Mouse (Mus musculus) inflammation-experienced regulatory T-cells, adult 6 months (primary cell): ENCODE results near the gene Mest. TPM values are rescaled to one million over a fixed set of nuclear protein-coding genes. Genes with fewer than 3 reads are reported as not detected.

Source experiments
- ATAC-seq: one replicate; pipeline ENCODE4 v1.8.0; 2017
- polyA plus RNA-seq, 3 experiments: library from polyadenylated mRNA; unstranded; fragments of 100-300 nt; shearing (Covaris generic); gene quantifications; one replicate each; pipeline ENCODE4 v1.2.1; 2017

The Mest gene
- polyA plus RNA-seq, 3 experiments from 2014 or later = 0.82 to 1.7 (median 1.5) TPM

- ATAC-seq = no peak
These were observed 21.5 kb downstream of the Mest start for GRCm38 (mm10) chr6:30744846-30745245.

GRCm38 (mm10) chr6:30745591-30745990, 22.2 kb downstream of the Mest start:
- no peak for ATAC-seq

GRCm38 (mm10) chr6:30747631-30748357, 24.4 kb downstream of the Mest start:
- ATAC-seq = no peak

GRCm38 (mm10) chr6:30748358-30748910, 25.1 kb downstream of the Mest start:
- no peak for ATAC-seq

- ATAC-seq = no peak
These were observed 25.8 kb downstream of the Mest start for GRCm38 (mm10) chr6:30749042-30749689.

- ATAC-seq = no peak
These were observed 26.5 kb downstream of the Mest start for GRCm38 (mm10) chr6:30749892-30750291.

GRCm38 (mm10) chr6:30750482-30750881, 27.1 kb downstream of the Mest start:
- ATAC-seq = no peak

- ATAC-seq = no peak
These were observed 27.9 kb downstream of the Mest start for GRCm38 (mm10) chr6:30751209-30751608.

Other genes starting within 250 kb of the Mest start
- gene Tmem209, start 213.8 kb upstream of the Mest start, polyA plus RNA-seq = 10 to 100 TPM; 56.2 to 68.8 (median 61.0) TPM
- gene Ssmem1, start 213.7 kb upstream of the Mest start, polyA plus RNA-seq = not detected
- under 1 TPM in 1 of 3 experiments, not detected in 2; 0.71 TPM for gene Cpa2, start 182.0 kb upstream of the Mest start, polyA plus RNA-seq
- not detected for gene Cpa4, start 155.2 kb upstream of the Mest start, polyA plus RNA-seq
- not detected for gene Cpa5, start 112.5 kb upstream of the Mest start, polyA plus RNA-seq
- not detected for gene Cpa1, start 84.3 kb upstream of the Mest start, polyA plus RNA-seq
- 10 to 100 TPM in 2 of 3 experiments, 1 to 10 TPM in 1; 7.9 to 12.0 (median 11.4) TPM for gene Cep41, start 29.8 kb upstream of the Mest start, polyA plus RNA-seq
- 10 to 100 TPM; 23.4 to 40.7 (median 30.8) TPM for gene Copg2, start 173.2 kb downstream of the Mest start, polyA plus RNA-seq
- not detected for gene Tsga13, start 192.0 kb downstream of the Mest start, polyA plus RNA-seq
- gene Klf14, start 235.5 kb downstream of the Mest start, polyA plus RNA-seq = not detected